Mouse (Mus musculus) forebrain, embryonic 14.5 days (tissue): Measurements from ENCODE around the gene C130050O18Rik. TPM values are rescaled to one million over a fixed set of nuclear protein-coding genes. Genes with fewer than 3 reads are reported as not detected.

Experiments used
- ATAC-seq: fragments of 200-750 bp; cut with Nextera tagmentation; 2 replicates; pipeline ENCODE4 v1.8.0; 2017; ENCODE audit warnings: mild to moderate bottlenecking, moderate library complexity
- DNase-seq: peaks from one replicate; pipeline ENCODE4 v3.0.0-alpha.2; 2015; ENCODE audit warnings: low spot score
- H3K27ac ChIP-seq: fragments of 300-500 bp; sonication (generic); 2 replicates; pipeline ENCODE4 v1.5.1; 2014; ENCODE audit warnings: low read depth, mild to moderate bottlenecking, control low read depth, low read length, moderate library complexity
- H3K27me3 ChIP-seq: fragments of 300-500 bp; sonication (generic); replicated peaks from 2 replicates; pipeline ENCODE4 v1.6.1; 2014; ENCODE audit warnings: low read length, control low read depth, mixed read lengths; ENCODE audit not compliant: control insufficient read depth, insufficient read depth
- H3K36me3 ChIP-seq: fragments of 300-500 bp; sonication (generic); 2 replicates; pipeline ENCODE4 v1.6.1; 2014; ENCODE audit warnings: low read length, control low read depth; ENCODE audit not compliant: control insufficient read depth, insufficient read depth
- H3K4me1 ChIP-seq: fragments of 300-500 bp; sonication (generic); 2 replicates; pipeline ENCODE4 v1.6.1; 2014; ENCODE audit warnings: antibody characterized with exemption, low read length, control low read depth; ENCODE audit not compliant: control insufficient read depth, insufficient read depth
- H3K4me2 ChIP-seq: fragments of 300-500 bp; sonication (generic); 2 replicates; pipeline ENCODE4 v1.6.1; 2014; ENCODE audit warnings: mild to moderate bottlenecking, control low read depth, low read length
- H3K4me3 ChIP-seq: fragments of 300-500 bp; sonication (generic); 2 replicates; pipeline ENCODE4 v1.5.1; 2014; ENCODE audit warnings: low read depth, low read length, control low read depth
- H3K9ac ChIP-seq: fragments of 300-500 bp; sonication (generic); 2 replicates; pipeline ENCODE4 v1.6.1; 2014; ENCODE audit warnings: mild to moderate bottlenecking, low read length, control low read depth, moderate library complexity
- H3K9me3 ChIP-seq: fragments of 300-500 bp; sonication (generic); replicated peaks from 2 replicates; pipeline ENCODE4 v1.6.1; 2016; ENCODE audit warnings: low read length, control low read depth, mixed read lengths; ENCODE audit not compliant: control insufficient read depth
- WGBS: fragments of 180-500 bp; shearing (Covaris S2); extraction: QIAGEN DNeasy Blood & Tissue Kit; methylation state at CpG from one replicate; pipeline ENCODE4 v1.1.7; 2014; 5-methylcytosine and 5-hydroxymethylcytosine counted together
- polyA plus RNA-seq: library from polyadenylated mRNA; unstranded; fragments of >200 nt; fragmentation: Nextera tagmentation; extraction: Ambion mirVana; gene quantifications from 2 replicates; pipeline ENCODE4 v1.2.1, GENCODE M21; 2014

C130050O18Rik gene
- polyA plus RNA-seq, 1 experiment from 2014 or later = 0.18 TPM

DNA sequence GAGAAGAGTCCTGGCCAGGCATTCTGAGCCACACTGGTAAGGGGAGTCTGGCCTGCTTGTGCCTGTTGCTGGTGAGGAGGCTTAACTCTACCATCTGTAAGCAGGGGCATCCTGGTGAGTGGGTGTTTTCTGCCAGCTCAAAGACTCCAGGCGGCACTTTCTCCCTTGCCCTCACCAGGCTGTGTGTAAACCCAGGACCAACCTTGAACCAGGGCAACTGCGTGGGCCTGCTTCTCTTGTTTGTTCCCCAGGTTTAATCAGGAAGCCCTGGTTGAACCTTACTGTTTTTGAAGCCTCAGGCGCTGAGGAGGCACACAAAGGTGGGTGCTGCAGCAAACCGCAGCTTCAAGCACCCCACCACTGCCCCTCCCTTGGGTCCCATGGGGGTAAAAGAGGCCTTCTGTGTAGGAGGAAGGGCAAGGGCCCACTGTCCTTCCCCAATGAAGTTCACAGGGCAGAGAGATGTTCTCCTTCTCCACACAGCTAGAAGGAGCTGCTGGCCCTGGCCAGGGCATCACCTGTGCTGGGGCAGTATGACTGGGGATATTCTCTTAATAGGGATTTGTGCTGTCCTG, 37.1 kb upstream of the C130050O18Rik start:
- DNase-seq (no peak), ATAC-seq (no peak)
- WGBS = 92% methylated on average over 4 of the region's 4 CpGs
- Histone ChIP-seq H3K4me2 (no peak overlapping the region), H3K4me3 (no peak overlapping the region), H3K4me1 (peaks cover 9% of the 10 kb centered on the region), H3K9ac (no peak overlapping the region), H3K36me3 (no peaks in the 10 kb centered on the region), H3K27me3 (no peaks in the 10 kb centered on the region), H3K27ac (no peak overlapping the region), H3K9me3 (no peaks in the 10 kb centered on the region)

- WGBS = 80% methylated on average over 11 of the region's 11 CpGs
- no peak overlapping the region for H3K4me3 ChIP-seq
These were observed 36.3 kb upstream of the C130050O18Rik start for GRCm38 (mm10) chr5:139368638-139369320.

GRCm38 (mm10) chr5:139370336-139370735, 34.7 kb upstream of the C130050O18Rik start:
- Histone ChIP-seq H3K9ac (no peak overlapping the region), H3K36me3 (no peaks in the 10 kb centered on the region), H3K4me1 (peaks cover 9% of the 10 kb centered on the region), H3K4me3 (no peak overlapping the region), H3K27me3 (no peaks in the 10 kb centered on the region), H3K4me2 (no peak overlapping the region), H3K27ac (no peak overlapping the region), H3K9me3 (no peaks in the 10 kb centered on the region)
- 86% methylated on average over 6 of the region's 6 CpGs for WGBS
- no peak for ATAC-seq
- DNase-seq = no peak

More at GRCm38 (mm10) chr5:139368638-139369320, 36.3 kb upstream of the C130050O18Rik start:
- H3K27ac ChIP-seq = no peak overlapping the region
- ATAC-seq (no peak), DNase-seq (no peak)
- no peak overlapping the region for H3K9ac ChIP-seq
- H3K9me3 ChIP-seq = no peaks in the 10 kb centered on the region
- no peaks in the 10 kb centered on the region for H3K27me3 ChIP-seq
- no peak overlapping the region for H3K4me2 ChIP-seq
- H3K36me3 ChIP-seq = no peaks in the 10 kb centered on the region
- H3K4me1 ChIP-seq = peaks cover 9% of the 10 kb centered on the region

GRCm38 (mm10) chr5:139371118-139371517, 34.0 kb upstream of the C130050O18Rik start:
- 65% methylated on average over 5 of the region's 5 CpGs for WGBS
- Histone ChIP-seq H3K9me3 (no peaks in the 10 kb centered on the region), H3K4me3 (no peak overlapping the region), H3K9ac (peak overlapping the region; percentile 84), H3K4me2 (peak overlapping the region; percentile 92), H3K27me3 (no peaks in the 10 kb centered on the region), H3K4me1 (peaks cover 9% of the 10 kb centered on the region), H3K36me3 (no peaks in the 10 kb centered on the region), H3K27ac (no peak overlapping the region)
- ATAC-seq (no peak), DNase-seq (no peak)

GRCm38 (mm10) chr5:139371631-139372401, 33.3 kb upstream of the C130050O18Rik start:
- Histone ChIP-seq H3K9me3 (no peaks in the 10 kb centered on the region), H3K4me1 (peaks cover 9% of the 10 kb centered on the region), H3K36me3 (no peaks in the 10 kb centered on the region), H3K27me3 (no peaks in the 10 kb centered on the region), H3K4me2 (peak overlapping the region; percentile 92), H3K27ac (peak overlapping the region; percentile 66), H3K9ac (peak overlapping the region; percentile 84), H3K4me3 (peak overlapping the region; percentile 51)
- ATAC-seq (peak; percentile 96), DNase-seq (peak; percentile 93)
- 2% methylated on average over 39 of the region's 39 CpGs for WGBS

GRCm38 (mm10) chr5:139373126-139373525, 32.0 kb upstream of the C130050O18Rik start:
- no peak for ATAC-seq
- Histone ChIP-seq H3K27ac (no peak overlapping the region), H3K4me1 (peaks cover 9% of the 10 kb centered on the region), H3K36me3 (no peaks in the 10 kb centered on the region), H3K9me3 (no peaks in the 10 kb centered on the region), H3K27me3 (no peaks in the 10 kb centered on the region), H3K4me3 (no peak overlapping the region), H3K9ac (no peak overlapping the region), H3K4me2 (no peak overlapping the region)
- WGBS = 79% methylated on average over 3 of the region's 3 CpGs
- DNase-seq = no peak

GRCm38 (mm10) chr5:139373889-139374444, 31.1 kb upstream of the C130050O18Rik start:
- H3K36me3 ChIP-seq = no peaks in the 10 kb centered on the region
- H3K4me2 ChIP-seq = no peak overlapping the region
- 83% methylated on average over 6 of the region's 6 CpGs for WGBS
- no peaks in the 10 kb centered on the region for H3K27me3 ChIP-seq
- H3K4me3 ChIP-seq = no peak overlapping the region
- DNase-seq = no peak
- H3K27ac ChIP-seq = no peak overlapping the region
- no peaks in the 10 kb centered on the region for H3K9me3 ChIP-seq
- no peak overlapping the region for H3K9ac ChIP-seq
- ATAC-seq = no peak
- peaks cover 9% of the 10 kb centered on the region for H3K4me1 ChIP-seq

- Histone ChIP-seq H3K27ac (no peak overlapping the region), H3K4me3 (no peak overlapping the region), H3K9me3 (no peaks in the 10 kb centered on the region), H3K27me3 (no peaks in the 10 kb centered on the region), H3K36me3 (no peaks in the 10 kb centered on the region), H3K4me2 (no peak overlapping the region), H3K9ac (no peak overlapping the region), H3K4me1 (peaks cover 9% of the 10 kb centered on the region)
- DNase-seq (no peak), ATAC-seq (no peak)
- WGBS = 92% methylated on average over 2 of the region's 2 CpGs
These were observed 30.2 kb upstream of the C130050O18Rik start for GRCm38 (mm10) chr5:139374841-139375240.
